Comparison of ENCODE assay signal across 14 mouse cellular contexts in genomic region chr14:31931971-31932370, GRCm38 (mm10).
DNase-seq lines count a peak whose midpoint lies in the region; ATAC-seq and TF ChIP-seq lines count a peak whose summit lies in the region.
"Had no signal": no experiment of that assay in that cellular context is flagged by ENCODE, and none has a peak within 500 bp of the region (broad histone marks: within the 10 kb centered on the region; RNA-seq: fewer than 3 reads in every experiment).

No protein-coding gene starts in this region.

- no peaks in the 10 kb centered on the region for H3K27me3 ChIP-seq in heart, adult 2 months (ENCODE audit: control insufficient read depth, insufficient read depth, low read length)
- H3K27me3 ChIP-seq in liver, adult 2 months (ENCODE audit: control insufficient read depth, insufficient read depth, low read length): no peaks in the 10 kb centered on the region
- no peaks in the 10 kb centered on the region for H3K27me3 ChIP-seq in liver, postnatal 0 days (ENCODE audit: insufficient read depth, low read length)
- H3K27me3 ChIP-seq: limb, embryonic 13.5 days had no signal

- H3K79me2 ChIP-seq in heart, adult 2 months (replicated peaks; ENCODE audit: control insufficient read depth, insufficient read depth, low read length): no peaks in the 10 kb centered on the region
- H3K79me2 ChIP-seq in liver, adult 2 months (ENCODE audit: control insufficient read depth, insufficient read depth, low read length): no peaks in the 10 kb centered on the region

- no peak overlapping the region for H3K9ac ChIP-seq in heart, adult 2 months (ENCODE audit: low read depth, low read length)
- no peak overlapping the region for H3K9ac ChIP-seq in liver, adult 2 months (ENCODE audit: low read depth, low read length)
- H3K9ac ChIP-seq in liver, postnatal 0 days (replicated peaks): no peak overlapping the region
- H3K9ac ChIP-seq: limb, embryonic 13.5 days had no signal

- TF ChIP-seq POLR2A in heart, adult 2 months (IDR thresholded peaks at IDR 0.05; ENCODE audit: insufficient read depth, low read depth, low read length): no peak
- TF ChIP-seq POLR2A in liver, adult 2 months (IDR thresholded peaks at IDR 0.05; ENCODE audit: extremely low read depth, insufficient read depth, low read length): no peak

- no peak for TF ChIP-seq EP300 in heart, adult 2 months (IDR thresholded peaks at IDR 0.05; ENCODE audit: insufficient read depth, low read depth, low read length)
- TF ChIP-seq EP300 in liver, postnatal 0 days (IDR thresholded peaks at IDR 0.05; ENCODE audit: low read depth): no peak

- 39% methylated on average over 5 of the region's 5 CpGs for WGBS in heart, adult 2 months
- 74% methylated on average over 5 of the region's 5 CpGs for WGBS in liver, adult 2 months
- WGBS in liver, postnatal 0 days (ENCODE audit: insufficient replicate concordance): 75% methylated on average over 5 of the region's 5 CpGs

- no peak overlapping the region for H3K4me3 ChIP-seq in heart, adult 2 months
- no peak overlapping the region for H3K4me3 ChIP-seq in liver, adult 2 months (ENCODE audit: insufficient read depth, low read depth, low read length)
- H3K4me3 ChIP-seq in liver, postnatal 0 days (ENCODE audit: low read depth, low read length): no peak overlapping the region
- H3K4me3 ChIP-seq: layer of hippocampus, adult 2 months; limb, embryonic 13.5 days; megakaryocyte, embryonic 14.5 days had no signal

- intact Hi-C loops in heart, adult 2 months (cut with DNase I): loop anchor here (5.0 kb wide), 2 partner anchors 100 to 275 kb away; partner anchors contain the start of gene Ankrd28
- intact Hi-C loops in heart, postnatal 14 days (cut with DNase I): no loop called here

- no peak overlapping the region for H3K4me2 ChIP-seq in liver, postnatal 0 days (ENCODE audit: low read depth, low read length)
- H3K4me2 ChIP-seq: limb, embryonic 13.5 days had no signal

- H3K9me3 ChIP-seq in liver, postnatal 0 days (ENCODE audit: low read length): no peaks in the 10 kb centered on the region
- H3K9me3 ChIP-seq: limb, embryonic 13.5 days had no signal

- no peak for DNase-seq in heart, adult 2 months
- no peak for DNase-seq in heart, postnatal 14 days
- peak; percentile 47 for DNase-seq in liver, adult 2 months (ENCODE audit: extremely low read depth, low read depth, low spot score)
- no peak for DNase-seq in liver, postnatal 0 days
- DNase-seq in Muller cell, postnatal 12 days (ENCODE audit: inconsistent ontology term): peak; percentile 27
- peak; percentile 55 for DNase-seq in kidney, postnatal 10 days
- no peak for DNase-seq in thymus, postnatal 25 days
- DNase-seq in adrenal gland, adult 2 months: no peak
- DNase-seq: adrenal gland, adult 8-10 months; cerebellum, adult 18-20 months had no signal

- H3K27ac ChIP-seq in heart, adult 2 months: peak overlapping the region; percentile 64
- no peak overlapping the region for H3K27ac ChIP-seq in liver, adult 2 months (replicated peaks; ENCODE audit: insufficient read depth, low read depth, low read length)
- H3K27ac ChIP-seq in liver, postnatal 0 days (ENCODE audit: low read depth): no peak overlapping the region
- H3K27ac ChIP-seq: layer of hippocampus, adult 2 months; limb, embryonic 13.5 days had no signal

- ATAC-seq in liver, postnatal 0 days: no peak
- ATAC-seq: inflammation-experienced regulatory T-cells, adult 6 months had no signal

- TF ChIP-seq CTCF in heart, adult 2 months (IDR thresholded peaks at IDR 0.05): no peak
- no peak for TF ChIP-seq CTCF in liver, adult 2 months (IDR thresholded peaks at IDR 0.05; ENCODE audit: low read depth, low read length)
- TF ChIP-seq CTCF in liver, postnatal 0 days (IDR thresholded peaks at IDR 0.05; ENCODE audit: low read depth): no peak

- H3K4me1 ChIP-seq in heart, adult 2 months (ENCODE audit: control insufficient read depth, insufficient read depth, low read length): peaks cover 19% of the 10 kb centered on the region
- peaks cover 6% of the 10 kb centered on the region; the same call in 1 of the 2 replicates for H3K4me1 ChIP-seq in liver, adult 2 months (ENCODE audit: control insufficient read depth, insufficient read depth, low read length)
- H3K4me1 ChIP-seq in liver, postnatal 0 days (ENCODE audit: insufficient read depth): peaks cover 13% of the 10 kb centered on the region; the same call in 1 of the 2 replicates

- peaks cover 10% of the 10 kb centered on the region for H3K36me3 ChIP-seq in heart, adult 2 months (ENCODE audit: control insufficient read depth, insufficient read depth, low read length)
- H3K36me3 ChIP-seq in liver, adult 2 months (ENCODE audit: control insufficient read depth, insufficient read depth, low read length): no peaks in the 10 kb centered on the region
- no peaks in the 10 kb centered on the region for H3K36me3 ChIP-seq in liver, postnatal 0 days (replicated peaks; ENCODE audit: insufficient read depth, low read length)
- H3K36me3 ChIP-seq: limb, embryonic 13.5 days had no signal

Comparison
In these comparisons a context has a peak if more than half of its experiments do, and no peak if none do; other contexts are left out.
1. DNase-seq: peak in liver, adult 2 months (single experiment), Muller cell, postnatal 12 days (single experiment) and kidney, postnatal 10 days (single experiment); none in heart, adult 2 months (0 of 2), heart, postnatal 14 days (0 of 2), liver, postnatal 0 days (single experiment), thymus, postnatal 25 days (single experiment) and adrenal gland, adult 2 months (single experiment).